Mouse (Mus musculus): ENCODE measurements around the gene Naif1. TPM values are rescaled to one million over a fixed set of nuclear protein-coding genes. Genes with fewer than 3 reads are reported as not detected.

Gene Naif1
- polyA plus RNA-seq, 1 experiment from 2014 or later = 5.5 TPM

DNA sequence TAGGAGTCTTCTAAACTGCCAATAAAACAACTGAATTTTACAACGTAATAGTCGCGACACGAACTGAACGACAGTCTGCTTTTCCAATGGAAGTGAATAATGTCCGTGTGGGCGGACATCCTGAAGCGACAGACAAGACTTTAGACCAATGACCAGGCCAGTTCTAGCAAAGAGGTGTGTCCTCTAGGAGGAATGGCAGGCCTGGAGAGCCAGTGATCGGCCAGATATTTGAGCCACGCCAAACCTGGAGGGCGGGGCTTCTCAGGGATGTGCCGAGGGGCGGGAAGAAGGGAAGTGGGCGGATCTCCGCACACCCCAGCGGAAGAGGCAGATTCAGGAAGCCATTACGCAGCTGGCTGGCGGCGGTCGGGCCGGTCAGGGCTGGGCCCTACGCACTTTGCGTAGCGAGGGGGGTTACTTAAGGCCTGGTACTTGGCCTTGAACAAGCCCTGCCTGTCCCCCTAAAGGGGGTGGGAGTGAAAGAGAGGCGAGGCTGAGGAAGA lies 1.7 kb downstream of the Naif1 start:
- peak overlapping the region; percentile 96 for H3K27ac ChIP-seq (ENCODE audit: low read length)
- H3K4me3 ChIP-seq (ENCODE audit: low read depth, low read length) = peak overlapping the region; percentile 81
- H3K36me3 ChIP-seq (ENCODE audit: control insufficient read depth, insufficient read depth, low read length) = no peaks in the 10 kb centered on the region
- peaks cover 32% of the 10 kb centered on the region for H3K4me1 ChIP-seq (ENCODE audit: control insufficient read depth, insufficient read depth, low read length)
- H3K27me3 ChIP-seq (ENCODE audit: control insufficient read depth, insufficient read depth, low read depth, low read length) = no peaks in the 10 kb centered on the region
- no peaks in the 10 kb centered on the region for H3K9me3 ChIP-seq (replicated peaks; ENCODE audit: control insufficient read depth, low read length, poor library complexity, severe bottlenecking)
- H3K4me2 ChIP-seq (ENCODE audit: low read length) = peak overlapping the region; percentile 76
- H3K9ac ChIP-seq (ENCODE audit: low read depth, low read length) = peak overlapping the region; percentile 87; the same call in 1 of the 2 replicates
- peak; percentile 96 for ATAC-seq
- under 1% methylated on average over 25 of the region's 25 CpGs for WGBS

GRCm38 (mm10) chr2:32452441-32452971 lies 2.2 kb downstream of the Naif1 start:
- peak; percentile 0; the same call in 1 of the 2 replicates for ATAC-seq
- no peak overlapping the region for H3K9ac ChIP-seq (ENCODE audit: low read depth, low read length)
- WGBS = 96% methylated on average over 16 of the region's 16 CpGs

GRCm38 (mm10) chr2:32453641-32454303 lies 3.5 kb downstream of the Naif1 start:
- no peaks in the 10 kb centered on the region for H3K9me3 ChIP-seq (replicated peaks; ENCODE audit: control insufficient read depth, low read length, poor library complexity, severe bottlenecking)
- no peaks in the 10 kb centered on the region for H3K36me3 ChIP-seq (ENCODE audit: control insufficient read depth, insufficient read depth, low read length)
- no peak overlapping the region for H3K27ac ChIP-seq (ENCODE audit: low read length)
- WGBS = 87% methylated on average over 5 of the region's 5 CpGs
- H3K27me3 ChIP-seq (ENCODE audit: control insufficient read depth, insufficient read depth, low read depth, low read length) = no peaks in the 10 kb centered on the region
- no peak for ATAC-seq
- H3K4me2 ChIP-seq (ENCODE audit: low read length) = no peak overlapping the region; the same call in 1 of the 2 replicates
- H3K4me1 ChIP-seq (ENCODE audit: control insufficient read depth, insufficient read depth, low read length) = peaks cover 26% of the 10 kb centered on the region
- H3K4me3 ChIP-seq (ENCODE audit: low read depth, low read length) = no peak overlapping the region
- H3K9ac ChIP-seq (ENCODE audit: low read depth, low read length) = no peak overlapping the region

More at GRCm38 (mm10) chr2:32452441-32452971, 2.2 kb downstream of the Naif1 start:
- peak overlapping the region; percentile 76 for H3K4me2 ChIP-seq (ENCODE audit: low read length)
- H3K9me3 ChIP-seq (replicated peaks; ENCODE audit: control insufficient read depth, low read length, poor library complexity, severe bottlenecking) = no peaks in the 10 kb centered on the region
- no peaks in the 10 kb centered on the region for H3K36me3 ChIP-seq (ENCODE audit: control insufficient read depth, insufficient read depth, low read length)
- peak overlapping the region; percentile 81 for H3K4me3 ChIP-seq (ENCODE audit: low read depth, low read length)
- peak overlapping the region; percentile 96; the same call in 1 of the 2 replicates for H3K27ac ChIP-seq (ENCODE audit: low read length)
- peaks cover 28% of the 10 kb centered on the region for H3K4me1 ChIP-seq (ENCODE audit: control insufficient read depth, insufficient read depth, low read length)
- no peaks in the 10 kb centered on the region for H3K27me3 ChIP-seq (ENCODE audit: control insufficient read depth, insufficient read depth, low read depth, low read length)

- Histone ChIP-seq H3K9me3 (replicated peaks; ENCODE audit: control insufficient read depth, low read length, poor library complexity, severe bottlenecking) (no peaks in the 10 kb centered on the region), H3K36me3 (ENCODE audit: control insufficient read depth, insufficient read depth, low read length) (no peaks in the 10 kb centered on the region), H3K4me3 (ENCODE audit: low read depth, low read length) (no peak overlapping the region), H3K27me3 (ENCODE audit: control insufficient read depth, insufficient read depth, low read depth, low read length) (no peaks in the 10 kb centered on the region), H3K9ac (ENCODE audit: low read depth, low read length) (no peak overlapping the region), H3K27ac (ENCODE audit: low read length) (no peak overlapping the region), H3K4me1 (ENCODE audit: control insufficient read depth, insufficient read depth, low read length) (peaks cover 24% of the 10 kb centered on the region), H3K4me2 (ENCODE audit: low read length) (no peak overlapping the region)
- WGBS = 86% methylated on average over 10 of the region's 10 CpGs
- ATAC-seq = no peak
Observed at GRCm38 (mm10) chr2:32454633-32455032, 4.4 kb downstream of the Naif1 start.

DNA sequence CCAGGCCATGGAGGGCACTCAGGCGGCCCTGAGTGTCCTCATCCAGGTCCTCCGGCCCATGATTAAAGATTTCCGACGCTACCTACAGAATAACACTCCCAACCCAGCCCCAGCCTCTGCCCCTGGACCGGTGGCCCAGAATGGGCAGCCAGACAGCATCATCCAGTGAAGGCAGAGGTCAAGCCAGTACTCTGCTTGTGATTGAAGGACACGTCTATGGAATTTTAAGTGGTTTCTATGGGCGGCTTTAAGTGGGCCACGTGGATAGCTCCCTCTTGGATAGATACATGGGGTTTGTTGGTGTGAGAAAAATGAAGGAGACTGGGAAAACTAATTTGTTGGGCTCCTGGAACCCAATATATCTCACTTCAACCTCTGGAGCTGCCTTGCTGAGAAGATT lies 4.8 kb downstream of the Naif1 start:
- 95% methylated on average over 8 of the region's 8 CpGs for WGBS

GRCm38 (mm10) chr2:32458300-32458699 lies 8.0 kb downstream of the Naif1 start:
- H3K4me1 ChIP-seq (ENCODE audit: control insufficient read depth, insufficient read depth, low read length) = peaks cover 6% of the 10 kb centered on the region; the same call in 1 of the 2 replicates
- WGBS = 85% methylated on average over 2 of the region's 2 CpGs
- H3K27ac ChIP-seq (ENCODE audit: low read length) = no peak overlapping the region
- H3K4me2 ChIP-seq (ENCODE audit: low read length) = no peak overlapping the region
- H3K36me3 ChIP-seq (ENCODE audit: control insufficient read depth, insufficient read depth, low read length) = no peaks in the 10 kb centered on the region
- no peaks in the 10 kb centered on the region for H3K27me3 ChIP-seq (ENCODE audit: control insufficient read depth, insufficient read depth, low read depth, low read length)
- no peak overlapping the region for H3K4me3 ChIP-seq (ENCODE audit: low read depth, low read length)
- ATAC-seq = no peak
- H3K9ac ChIP-seq (ENCODE audit: low read depth, low read length) = no peak overlapping the region
- no peaks in the 10 kb centered on the region for H3K9me3 ChIP-seq (replicated peaks; ENCODE audit: control insufficient read depth, low read length, poor library complexity, severe bottlenecking)

More for the DNA sequence above, 4.8 kb downstream of the Naif1 start:
- H3K4me2 ChIP-seq (ENCODE audit: low read length) = no peak overlapping the region
- peaks cover 21% of the 10 kb centered on the region for H3K4me1 ChIP-seq (ENCODE audit: control insufficient read depth, insufficient read depth, low read length)
- no peak for ATAC-seq
- no peaks in the 10 kb centered on the region for H3K27me3 ChIP-seq (ENCODE audit: control insufficient read depth, insufficient read depth, low read depth, low read length)
- H3K9ac ChIP-seq (ENCODE audit: low read depth, low read length) = no peak overlapping the region
- no peak overlapping the region for H3K4me3 ChIP-seq (ENCODE audit: low read depth, low read length)
- no peaks in the 10 kb centered on the region for H3K9me3 ChIP-seq (replicated peaks; ENCODE audit: control insufficient read depth, low read length, poor library complexity, severe bottlenecking)
- no peak overlapping the region for H3K27ac ChIP-seq (ENCODE audit: low read length)
- H3K36me3 ChIP-seq (ENCODE audit: control insufficient read depth, insufficient read depth, low read length) = no peaks in the 10 kb centered on the region

- no peaks in the 10 kb centered on the region for H3K9me3 ChIP-seq (replicated peaks; ENCODE audit: control insufficient read depth, low read length, poor library complexity, severe bottlenecking)
- no peak overlapping the region for H3K27ac ChIP-seq (ENCODE audit: low read length)
- no peaks in the 10 kb centered on the region for H3K36me3 ChIP-seq (ENCODE audit: control insufficient read depth, insufficient read depth, low read length)
- no peak overlapping the region for H3K4me3 ChIP-seq (ENCODE audit: low read depth, low read length)
- H3K4me2 ChIP-seq (ENCODE audit: low read length) = no peak overlapping the region
- WGBS = 93% methylated on average over 2 of the region's 2 CpGs
- H3K4me1 ChIP-seq (ENCODE audit: control insufficient read depth, insufficient read depth, low read length) = no peaks in the 10 kb centered on the region
- no peaks in the 10 kb centered on the region for H3K27me3 ChIP-seq (ENCODE audit: control insufficient read depth, insufficient read depth, low read depth, low read length)
- no peak overlapping the region for H3K9ac ChIP-seq (ENCODE audit: low read depth, low read length)
- no peak for ATAC-seq
Observed at GRCm38 (mm10) chr2:32459657-32460056, 9.4 kb downstream of the Naif1 start.

DNA sequence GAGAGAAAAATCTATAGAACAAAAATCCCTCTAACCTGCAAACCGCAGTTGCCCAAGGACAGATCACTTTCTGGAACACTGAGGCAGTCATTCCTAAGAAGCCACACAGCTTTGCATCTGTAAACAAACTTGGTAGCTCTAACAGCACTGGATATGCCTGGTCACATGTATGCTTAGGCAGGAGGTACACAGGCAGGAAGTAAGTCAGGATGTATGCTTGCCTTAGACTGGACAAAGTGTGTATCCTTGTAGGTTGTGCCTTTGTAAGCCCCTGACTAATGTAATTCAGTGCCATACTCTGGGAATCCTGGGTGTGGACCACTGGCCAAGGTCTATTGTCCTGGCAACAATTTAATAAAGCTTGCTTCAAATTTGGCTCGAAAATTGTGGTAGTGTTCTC lies 13.5 kb downstream of the Naif1 start:
- WGBS = 63% methylated on average over 2 of the region's 2 CpGs
- no peaks in the 10 kb centered on the region for H3K27me3 ChIP-seq (ENCODE audit: control insufficient read depth, insufficient read depth, low read depth, low read length)

GRCm38 (mm10) chr2:32464212-32464891 lies 14.1 kb downstream of the Naif1 start:
- Histone ChIP-seq H3K27ac (ENCODE audit: low read length) (no peak overlapping the region), H3K4me2 (ENCODE audit: low read length) (no peak overlapping the region), H3K9me3 (replicated peaks; ENCODE audit: control insufficient read depth, low read length, poor library complexity, severe bottlenecking) (no peaks in the 10 kb centered on the region), H3K4me1 (ENCODE audit: control insufficient read depth, insufficient read depth, low read length) (no peaks in the 10 kb centered on the region), H3K9ac (ENCODE audit: low read depth, low read length) (no peak overlapping the region), H3K4me3 (ENCODE audit: low read depth, low read length) (no peak overlapping the region), H3K27me3 (ENCODE audit: control insufficient read depth, insufficient read depth, low read depth, low read length) (no peaks in the 10 kb centered on the region), H3K36me3 (ENCODE audit: control insufficient read depth, insufficient read depth, low read length) (no peaks in the 10 kb centered on the region)
- 75% methylated on average over 6 of the region's 6 CpGs for WGBS
- no peak for ATAC-seq

More for the DNA sequence above, 13.5 kb downstream of the Naif1 start:
- H3K27ac ChIP-seq (ENCODE audit: low read length) = no peak overlapping the region
- no peak for ATAC-seq
- H3K36me3 ChIP-seq (ENCODE audit: control insufficient read depth, insufficient read depth, low read length) = no peaks in the 10 kb centered on the region
- H3K4me1 ChIP-seq (ENCODE audit: control insufficient read depth, insufficient read depth, low read length) = no peaks in the 10 kb centered on the region
- no peak overlapping the region for H3K4me2 ChIP-seq (ENCODE audit: low read length)
- H3K9me3 ChIP-seq (replicated peaks; ENCODE audit: control insufficient read depth, low read length, poor library complexity, severe bottlenecking) = no peaks in the 10 kb centered on the region
- no peak overlapping the region for H3K4me3 ChIP-seq (ENCODE audit: low read depth, low read length)
- no peak overlapping the region for H3K9ac ChIP-seq (ENCODE audit: low read depth, low read length)

All from midbrain, embryonic 16.5 days (tissue).